Mouse (Mus musculus) CH12.LX (cell line): ENCODE results near the gene Fggy.

Source experiments
- CHD1 ChIP-seq: IDR thresholded peaks from 2 replicates; pipeline ENCODE4 v1.6.1; 2012; ENCODE audit warnings: low read depth, low read length, improper control_type of control experiment, inconsistent platforms
- CTCF ChIP-seq, 2 experiments: IDR thresholded peaks in 1 of 2; conservative IDR thresholded peaks in 1 of 2; 2 replicates each; pipeline ENCODE4 v1.5.1; 2011 to 2012; ENCODE audit warnings: low read depth in 2 of 2, low read length in 2 of 2, improper control_type of control experiment in 1 of 2, inconsistent platforms in 1 of 2, mild to moderate bottlenecking in 1 of 2, moderate library complexity in 1 of 2
- GABPA ChIP-seq: IDR thresholded peaks from 2 replicates; pipeline ENCODE4 v1.6.1; 2012; ENCODE audit warnings: low read depth, low read length, improper control_type of control experiment, inconsistent platforms; ENCODE audit not compliant: insufficient replicate concordance
- KAT2A ChIP-seq: IDR thresholded peaks from 2 replicates; pipeline ENCODE4 v1.6.1; 2012; ENCODE audit warnings: low read length, improper control_type of control experiment, inconsistent platforms; ENCODE audit not compliant: insufficient replicate concordance
- NELFE ChIP-seq: IDR thresholded peaks from 2 replicates; pipeline ENCODE4 v1.6.1; 2011; ENCODE audit warnings: low read depth, low read length, improper control_type of control experiment
- RAD21 ChIP-seq: IDR thresholded peaks from 2 replicates; pipeline ENCODE4 v1.6.1; 2011; ENCODE audit warnings: low read depth, mild to moderate bottlenecking, low read length, improper control_type of control experiment, moderate library complexity
- SIN3A ChIP-seq: IDR thresholded peaks from 2 replicates; pipeline ENCODE4 v1.6.1; 2012; ENCODE audit warnings: low read length, improper control_type of control experiment, inconsistent platforms
- TBP ChIP-seq: conservative IDR thresholded peaks from 2 replicates; pipeline ENCODE4 v1.6.1; 2011; ENCODE audit warnings: low read depth, low read length, improper control_type of control experiment

DNA sequence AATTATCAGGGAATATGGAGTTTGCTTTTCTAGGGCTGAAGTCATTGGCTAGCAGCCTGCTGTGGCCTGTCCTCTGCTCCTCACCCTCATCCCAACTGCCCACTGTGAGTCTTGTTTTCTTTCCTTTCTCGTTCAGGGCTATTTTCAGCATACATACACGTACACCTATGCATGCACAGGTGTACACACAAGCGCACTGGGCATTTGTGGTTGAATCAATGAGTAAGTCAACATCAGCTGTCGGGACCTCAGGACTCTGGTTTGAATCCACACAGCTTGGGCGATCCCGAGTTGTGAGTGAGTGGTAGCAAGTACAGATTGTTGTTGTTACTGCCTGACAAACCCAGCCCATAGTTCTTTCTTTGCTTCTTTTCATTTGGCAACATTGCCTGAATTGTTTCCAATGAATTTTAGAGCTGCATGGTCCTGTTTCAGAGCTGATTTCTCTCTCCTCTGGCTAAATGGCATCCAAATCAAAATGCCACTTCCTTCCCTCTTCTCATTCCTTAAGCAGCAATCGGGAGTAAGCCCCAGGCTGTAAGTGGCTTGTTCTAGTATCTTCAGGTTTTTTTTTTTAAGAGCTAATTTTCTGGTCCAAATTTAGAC is 109.1 kb downstream of the Fggy start:
- no peak for TF ChIP-seq GABPA
- no peak for TF ChIP-seq NELFE
- TF ChIP-seq SIN3A: no peak
- no peak for TF ChIP-seq CTCF (conservative IDR thresholded peaks at IDR 0.05 in 1 of 2, IDR thresholded peaks at IDR 0.05 in 1 of 2; ENCODE audit: low read depth in 2 of 2, low read length in 2 of 2)
- TF ChIP-seq RAD21: no peak
- no peak for TF ChIP-seq TBP
- no peak for TF ChIP-seq KAT2A
- TF ChIP-seq CHD1: no peak
